Mouse (Mus musculus) ES-E14 (cell line): ENCODE measurements around the gene Derl3.
"Not testable (repeated sequence)": the region's sequence is repeated elsewhere in the genome, so short reads cannot be mapped to it uniquely, and the experiment has no call there.

Source experiments
- CHD2 ChIP-seq: IDR thresholded peaks from 2 replicates; pipeline ENCODE4 v1.6.1; 2014; ENCODE audit warnings: mild to moderate bottlenecking, low read depth, low read length, inconsistent platforms
- HCFC1 ChIP-seq: IDR thresholded peaks from 2 replicates; pipeline ENCODE4 v1.6.1; 2012; ENCODE audit warnings: low read length, inconsistent platforms, borderline replicate concordance; ENCODE audit not compliant: insufficient read depth
- ZNF384 ChIP-seq: IDR thresholded peaks from 2 replicates; pipeline ENCODE4 v1.6.1; 2012; ENCODE audit warnings: low read depth, low read length, inconsistent platforms

GRCm38 (mm10) chr10:75887504-75887903 lies 5.7 kb upstream of the Derl3 start:
- not testable (repeated sequence) for TF ChIP-seq CHD2, ZNF384, HCFC1
